Mouse (Mus musculus) ovary, postnatal 14 days (tissue): ENCODE measurements around the gene Rec8.
A peak's percentile ranks its signal among the peaks of the same experiment; 100 is the strongest.

Experiments used
- DNase-seq: peaks from one replicate; pipeline ENCODE4 v3.0.0; 2022; ENCODE audit warnings: low spot score

Rec8 gene

GRCm38 (mm10) chr14:55592226-55592625 lies 25.6 kb upstream of the Rec8 start:
- DNase-seq, result no peak

GRCm38 (mm10) chr14:55596036-55596690 lies 21.7 kb upstream of the Rec8 start:
- no peak for DNase-seq

DNA sequence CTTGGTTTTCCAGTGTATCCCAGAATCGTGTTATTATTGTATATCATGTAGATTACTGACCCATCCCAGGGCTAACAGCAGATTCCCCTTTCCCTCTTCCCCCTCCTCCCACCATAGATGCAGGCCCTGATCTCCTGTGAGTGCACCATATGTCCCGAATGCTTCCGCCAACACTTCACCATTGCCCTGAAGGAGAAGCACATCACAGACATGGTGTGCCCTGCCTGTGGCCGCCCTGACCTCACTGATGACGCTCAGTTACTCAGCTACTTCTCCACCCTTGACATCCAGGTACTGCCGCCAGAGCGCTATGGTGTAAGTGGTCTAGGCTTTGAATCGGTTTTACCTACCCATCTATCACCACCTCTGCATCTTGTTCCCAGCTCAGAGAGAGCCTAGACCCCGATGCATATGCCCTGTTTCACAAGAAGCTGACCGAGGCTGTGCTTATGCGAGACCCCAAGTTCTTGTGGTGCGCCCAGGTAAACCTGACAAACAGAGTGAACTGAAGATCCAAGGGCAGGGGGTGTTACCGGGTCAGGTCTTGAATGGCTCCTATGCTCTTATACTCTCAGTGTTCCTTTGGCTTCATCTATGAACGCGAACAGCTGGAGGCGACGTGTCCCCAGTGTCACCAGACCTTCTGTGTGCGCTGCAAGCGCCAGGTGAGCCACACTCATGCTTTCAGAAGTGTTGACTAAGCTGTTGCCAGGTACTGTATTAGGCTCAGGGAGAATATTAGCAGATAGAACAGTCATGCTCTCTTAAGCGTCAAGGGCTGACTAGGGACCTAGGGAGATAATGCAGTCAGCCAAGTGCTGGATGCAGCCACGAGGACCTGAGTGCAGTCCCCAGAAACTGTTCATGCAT lies 19.1 kb upstream of the Rec8 start:
- no peak for DNase-seq

GRCm38 (mm10) chr14:55603271-55603632 lies 14.6 kb upstream of the Rec8 start, which contains the start of gene Irf9:
Gene Irf9 (plus strand): TSS chr14:55603571.
- no peak for DNase-seq

- DNase-seq, result peak; percentile 84
These were observed 13.9 kb upstream of the Rec8 start for GRCm38 (mm10) chr14:55603633-55604576.

DNA sequence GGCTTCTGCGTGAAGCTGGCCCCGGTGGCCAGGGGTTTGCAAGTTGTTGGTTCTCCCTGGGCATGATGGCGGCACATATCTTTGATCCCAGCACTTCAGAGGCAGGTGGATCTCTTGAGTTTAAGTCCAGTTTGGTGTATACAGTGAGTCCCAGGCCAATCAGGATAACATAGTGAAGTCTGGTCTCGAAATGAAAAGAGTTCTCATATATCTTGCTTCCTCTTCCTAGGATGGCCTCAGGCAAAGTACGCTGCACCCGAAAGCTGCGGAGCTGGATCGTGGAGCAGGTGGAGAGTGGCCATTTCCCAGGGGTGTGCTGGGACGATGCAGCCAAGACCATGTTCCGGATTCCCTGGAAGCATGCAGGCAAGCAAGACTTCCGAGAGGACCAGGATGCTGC lies 13.0 kb upstream of the Rec8 start:
- DNase-seq, result no peak

DNA sequence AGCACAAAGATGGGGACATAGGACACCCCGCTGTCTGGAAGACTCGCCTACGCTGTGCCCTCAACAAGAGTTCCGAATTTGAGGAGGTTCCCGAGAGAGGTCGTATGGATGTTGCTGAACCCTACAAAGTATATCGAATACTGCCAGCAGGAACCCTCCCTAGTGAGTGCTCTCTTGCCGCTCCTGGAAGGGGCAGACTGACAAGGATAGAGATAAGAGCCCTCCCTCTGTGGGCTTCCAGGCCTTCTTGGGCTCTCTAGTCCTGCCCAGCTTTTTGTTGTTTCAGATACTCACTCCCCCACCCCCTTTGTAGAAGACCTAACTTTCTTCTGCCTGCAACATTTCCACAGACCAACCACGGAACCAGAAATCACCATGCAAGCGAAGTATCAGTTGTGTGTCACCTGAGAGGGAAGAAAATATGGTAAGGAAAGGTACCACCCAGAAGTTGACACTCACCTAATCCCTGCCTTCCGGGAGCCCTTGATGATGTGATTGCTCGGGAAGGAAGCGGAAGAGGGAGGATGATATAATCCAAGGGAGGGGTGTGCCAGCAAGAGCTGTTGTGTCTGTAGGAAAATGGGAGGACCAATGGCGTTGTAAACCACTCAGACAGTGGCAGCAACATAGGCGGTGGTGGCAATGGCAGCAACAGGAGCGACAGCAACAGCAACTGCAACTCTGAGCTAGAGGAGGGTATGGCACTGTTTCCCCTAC lies 11.9 kb upstream of the Rec8 start:
- DNase-seq, result no peak

DNA sequence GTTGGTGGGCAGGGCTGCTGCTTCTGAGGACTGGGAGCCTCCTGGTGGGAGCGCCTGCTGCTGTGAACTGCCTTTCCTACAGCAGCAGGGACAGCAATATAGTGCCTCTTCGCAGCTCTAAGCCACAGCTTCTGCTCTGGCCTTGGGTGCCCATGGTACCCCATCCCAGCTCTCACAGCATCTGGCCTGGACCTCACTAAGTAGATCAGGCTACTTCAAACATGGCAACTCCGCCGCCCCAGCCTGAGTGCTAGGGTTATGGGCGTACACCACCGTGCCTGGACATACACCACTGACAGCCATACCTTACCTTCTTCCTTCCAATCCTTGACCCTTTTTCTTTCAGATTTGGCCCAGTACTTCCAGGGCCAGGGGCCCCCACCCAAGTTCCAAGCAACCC lies 9.5 kb upstream of the Rec8 start:
- no peak for DNase-seq

DNA sequence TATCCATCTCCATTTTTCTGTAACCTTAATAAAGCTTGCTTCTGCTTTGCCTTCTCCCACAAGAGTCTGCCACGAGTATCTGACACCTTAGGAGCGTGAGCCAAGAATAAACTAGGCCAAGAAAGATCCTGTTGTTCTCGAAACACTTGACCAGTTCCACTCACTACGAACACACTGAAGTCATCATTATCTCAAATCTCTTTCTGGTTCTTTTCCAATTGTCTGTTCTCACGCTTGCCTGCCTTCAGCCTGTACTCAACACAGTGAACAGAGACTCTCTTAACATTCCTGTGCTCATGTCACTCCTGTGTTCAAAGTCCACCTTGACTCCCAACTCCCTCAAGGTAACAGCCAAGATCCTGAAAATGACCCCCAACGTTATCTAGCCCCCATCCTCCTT lies 4.5 kb upstream of the Rec8 start:
- DNase-seq, result no peak

DNA sequence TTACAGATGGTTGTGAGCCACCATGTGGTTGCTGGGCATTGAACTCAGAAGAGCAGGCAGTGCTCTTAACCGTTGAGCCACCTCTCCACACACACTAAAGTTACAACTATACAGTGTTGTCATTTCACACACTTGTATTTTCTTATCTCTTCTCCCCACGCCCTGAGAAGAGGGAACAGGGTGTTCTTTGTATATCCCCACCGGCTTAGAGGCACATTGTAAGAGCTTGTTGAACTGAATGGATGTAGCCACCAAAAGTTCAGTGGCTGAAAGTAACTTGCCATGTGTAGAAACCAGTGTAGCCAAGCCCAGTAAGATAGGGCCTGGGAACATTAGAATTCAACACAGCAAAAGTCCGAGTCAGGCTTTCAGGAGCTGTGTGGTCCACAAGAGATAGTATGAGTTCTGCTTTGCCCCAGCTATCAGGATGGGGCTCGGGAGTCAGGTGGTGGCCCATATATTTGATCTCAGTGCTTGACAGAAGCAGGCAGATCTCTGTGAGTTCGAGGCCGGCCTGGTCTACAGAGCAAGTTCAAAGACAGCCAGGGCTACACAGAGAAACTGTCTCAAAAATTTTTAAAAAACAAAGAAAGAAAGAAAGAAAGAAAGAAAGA lies 3.2 kb upstream of the Rec8 start:
- no peak for DNase-seq

GRCm38 (mm10) chr14:55615876-55616275 lies 2.0 kb upstream of the Rec8 start:
- DNase-seq, result no peak

GRCm38 (mm10) chr14:55616844-55617243 lies 993 bp upstream of the Rec8 start:
- no peak for DNase-seq

DNA sequence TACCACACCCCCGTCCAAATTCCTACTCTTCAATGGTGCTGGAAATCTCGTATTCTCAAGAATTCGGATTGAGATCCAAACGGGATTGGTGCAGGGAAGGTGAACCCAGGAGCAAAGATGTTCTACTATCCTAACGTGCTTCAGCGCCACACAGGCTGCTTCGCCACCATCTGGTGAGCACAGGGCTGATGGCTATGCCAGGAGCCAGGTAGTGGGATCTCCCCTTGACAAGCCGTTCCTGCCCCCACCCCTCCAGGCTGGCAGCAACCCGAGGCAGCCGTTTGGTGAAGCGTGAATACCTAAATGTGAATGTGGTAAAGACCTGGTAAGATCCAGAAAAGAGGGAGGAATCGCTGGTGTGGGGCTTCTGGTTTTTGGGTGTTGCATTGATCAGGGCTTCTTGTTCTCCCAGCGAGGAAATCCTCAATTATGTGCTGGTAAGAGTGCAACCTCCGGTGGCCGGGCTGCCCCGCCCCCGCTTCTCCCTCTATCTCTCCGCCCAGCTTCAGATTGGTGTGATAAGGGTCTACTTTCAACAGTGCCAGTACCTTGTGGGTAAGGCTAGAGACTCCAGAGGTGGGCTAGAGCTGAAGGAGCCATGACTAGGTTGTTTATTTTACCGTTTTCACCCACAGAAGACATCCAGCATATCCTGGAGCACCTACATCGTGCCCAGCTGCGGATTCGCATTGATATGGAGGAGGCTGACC lies 804 bp downstream of the Rec8 start:
- DNase-seq, result no peak

DNA sequence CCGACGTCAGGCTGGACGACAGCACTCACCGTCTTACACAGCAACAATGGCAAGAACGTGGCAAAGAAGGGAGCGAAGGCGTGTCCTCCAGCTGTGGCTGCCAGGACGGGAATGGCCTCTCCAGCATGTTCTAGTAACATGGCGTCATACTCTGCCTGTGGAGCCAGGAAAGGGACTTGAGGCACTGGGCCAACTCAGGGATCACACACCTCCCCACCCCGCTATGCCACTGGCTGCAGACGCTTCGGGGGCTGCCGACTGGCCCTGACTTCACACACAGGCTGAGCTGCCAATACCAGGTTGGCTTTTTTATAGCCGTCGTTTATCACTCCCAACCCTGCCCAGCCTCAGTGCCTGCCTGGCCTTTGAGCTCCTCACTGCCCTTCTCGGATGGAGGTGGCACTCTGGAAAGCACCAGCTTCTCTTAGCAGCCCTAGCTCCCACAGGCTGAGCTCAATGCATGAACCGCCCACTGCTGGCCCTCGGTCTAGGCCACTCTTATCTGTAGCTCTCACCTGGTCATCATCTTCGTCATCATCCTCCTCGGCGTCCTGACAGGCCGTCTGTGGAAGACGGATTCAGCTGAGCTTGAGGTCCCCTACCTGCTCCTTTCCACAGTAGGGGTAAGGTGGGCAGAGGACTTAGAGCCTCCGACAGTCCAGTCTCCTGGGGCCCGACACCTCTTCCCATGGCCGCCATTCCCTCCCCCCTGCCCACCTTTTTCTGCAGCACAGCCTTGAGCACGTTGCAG lies 10.4 kb downstream of the Rec8 start:
- DNase-seq, result no peak

DNA sequence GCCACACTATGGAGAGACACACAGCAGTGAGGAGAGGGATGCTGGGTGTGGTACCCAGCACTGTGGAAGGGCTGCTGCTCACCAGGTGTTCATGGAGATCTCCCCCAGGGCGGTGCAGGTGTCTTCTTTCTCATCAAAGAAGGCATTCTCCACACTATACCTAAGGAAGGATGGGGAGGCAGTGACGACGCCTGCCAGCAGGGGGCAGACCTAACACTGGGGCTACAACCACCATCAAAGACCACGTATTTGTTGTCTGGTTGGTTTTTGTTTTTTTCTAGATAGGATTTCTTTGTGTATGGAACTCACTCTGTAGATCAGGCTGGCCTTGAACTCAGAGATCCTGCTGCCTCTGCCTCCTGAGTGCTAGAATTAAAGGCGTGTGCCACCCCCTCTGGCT lies 11.5 kb downstream of the Rec8 start:
- no peak for DNase-seq

DNA sequence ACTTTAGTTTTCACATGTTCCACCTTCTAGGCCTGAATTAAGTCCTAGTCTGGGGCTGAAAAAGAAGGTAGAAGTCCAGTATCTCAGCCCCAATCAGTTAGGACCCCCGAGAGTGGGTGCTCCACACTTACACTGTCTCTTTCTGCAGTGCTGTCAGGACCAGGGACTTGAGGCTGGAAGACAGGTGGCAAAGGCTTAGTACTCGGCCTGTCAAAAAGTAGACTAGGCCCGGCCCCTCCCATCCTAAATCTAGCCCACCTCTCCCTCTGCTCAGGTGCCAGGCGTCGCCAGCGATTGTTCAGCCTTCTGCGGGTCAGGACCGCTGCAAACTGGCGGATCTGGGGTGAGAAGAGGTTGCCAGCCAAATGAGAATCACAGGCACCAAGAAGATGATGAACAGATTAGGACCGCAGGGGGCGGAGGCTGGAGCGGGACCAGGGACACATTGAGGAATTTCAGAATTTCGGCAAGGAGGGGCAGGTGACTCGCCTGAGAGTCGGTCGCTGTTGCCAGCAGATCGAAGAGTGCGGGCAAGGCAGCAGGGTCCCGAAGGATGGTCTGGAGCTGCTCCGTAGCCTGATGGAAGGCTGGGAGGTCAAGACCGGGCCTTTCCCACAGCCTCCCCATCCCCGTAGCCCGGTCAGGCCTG lies 17.2 kb downstream of the Rec8 start:
- DNase-seq, result no peak

DNA sequence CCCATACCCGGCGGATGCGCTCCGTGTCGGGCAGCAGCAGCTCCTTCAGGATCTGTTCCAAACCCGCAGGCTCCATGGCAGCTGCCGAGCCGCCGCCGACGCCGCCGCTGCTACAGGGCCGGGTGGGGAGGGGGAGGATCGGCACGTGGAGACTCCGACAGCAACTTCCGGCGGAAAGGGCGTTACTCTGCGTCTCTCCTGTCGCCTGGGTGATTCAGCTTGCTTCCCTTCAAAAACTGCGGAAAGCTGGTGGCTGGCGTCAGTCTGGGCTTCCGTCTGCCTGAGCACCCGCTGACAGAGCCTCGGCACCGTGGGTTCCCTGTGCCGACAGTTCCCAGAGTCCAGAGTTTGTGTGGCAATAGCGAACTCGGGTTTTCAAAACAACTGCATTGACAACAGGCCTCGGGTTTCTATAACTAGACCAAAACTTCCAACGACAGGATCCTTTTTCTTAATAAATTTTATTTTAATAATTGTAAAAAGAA lies 17.7 kb downstream of the Rec8 start, which contains the start of gene Ipo4:
Gene Ipo4 (minus strand): TSS at position 435 of the 485 bp plus-strand sequence.
- DNase-seq, result peak; percentile 68

DNA sequence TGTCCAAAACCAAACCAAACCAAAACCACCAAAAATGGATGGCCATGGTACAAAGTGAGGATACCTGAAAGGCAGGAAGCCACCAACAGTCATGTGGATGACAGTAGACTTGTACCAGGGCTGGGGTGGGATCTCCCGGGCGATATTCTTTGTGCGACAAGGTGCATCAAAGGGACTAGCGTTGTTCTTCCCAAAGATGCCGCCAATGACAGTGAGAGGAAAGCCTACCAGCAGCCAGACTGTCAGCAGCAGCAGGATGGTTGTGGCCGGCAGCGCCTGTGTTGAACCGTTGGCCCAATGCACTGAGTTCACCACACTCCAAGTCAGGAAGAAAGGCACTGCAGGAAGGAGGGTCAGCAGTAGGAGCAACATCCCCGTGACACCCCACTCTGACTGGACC lies 20.0 kb downstream of the Rec8 start, which contains the start of gene Gm49378:
Gene Gm49378 (minus strand): TSS at position 101 of the 400 bp plus-strand sequence.
- DNase-seq, result no peak

DNA sequence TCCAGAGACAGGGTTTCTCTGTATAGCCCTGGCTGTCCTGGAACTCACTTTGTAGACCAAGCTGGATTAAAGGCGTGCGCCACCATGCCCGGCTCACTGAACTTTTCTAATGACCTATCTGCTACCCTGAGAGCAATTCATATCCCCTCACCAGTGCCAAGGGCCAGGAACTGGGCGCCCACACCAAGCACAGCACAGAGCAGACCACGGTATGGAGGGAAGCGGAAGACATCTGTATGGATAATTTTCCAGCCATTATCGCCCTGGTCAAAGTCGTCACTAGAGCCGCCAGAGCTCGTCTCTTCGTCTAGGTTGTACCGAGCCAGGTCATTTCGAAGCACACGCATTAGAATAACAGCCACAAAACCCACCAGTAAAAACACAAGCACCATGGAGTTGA lies 23.0 kb downstream of the Rec8 start:
- no peak for DNase-seq
